Mouse (Mus musculus): ENCODE measurements around the gene Map3k19. TPM values are rescaled to one million over a fixed set of nuclear protein-coding genes. Genes with fewer than 3 reads are reported as not detected.

Gene Map3k19
- 0.06 and 0.10 TPM in 2 replicates for polyA plus RNA-seq (2012; rRNA removed)

GRCm38 (mm10) chr1:127854486-127855222 lies at the start of gene Map3k19:
TSS of gene Map3k19 (minus strand) at chr1:127855031.

GRCm38 (mm10) chr1:127868300-127869261 lies 13.8 kb upstream of the Map3k19 start, which contains the start of gene Rab3gap1:
TSS of gene Rab3gap1 (plus strand) at chr1:127868773.

DNA sequence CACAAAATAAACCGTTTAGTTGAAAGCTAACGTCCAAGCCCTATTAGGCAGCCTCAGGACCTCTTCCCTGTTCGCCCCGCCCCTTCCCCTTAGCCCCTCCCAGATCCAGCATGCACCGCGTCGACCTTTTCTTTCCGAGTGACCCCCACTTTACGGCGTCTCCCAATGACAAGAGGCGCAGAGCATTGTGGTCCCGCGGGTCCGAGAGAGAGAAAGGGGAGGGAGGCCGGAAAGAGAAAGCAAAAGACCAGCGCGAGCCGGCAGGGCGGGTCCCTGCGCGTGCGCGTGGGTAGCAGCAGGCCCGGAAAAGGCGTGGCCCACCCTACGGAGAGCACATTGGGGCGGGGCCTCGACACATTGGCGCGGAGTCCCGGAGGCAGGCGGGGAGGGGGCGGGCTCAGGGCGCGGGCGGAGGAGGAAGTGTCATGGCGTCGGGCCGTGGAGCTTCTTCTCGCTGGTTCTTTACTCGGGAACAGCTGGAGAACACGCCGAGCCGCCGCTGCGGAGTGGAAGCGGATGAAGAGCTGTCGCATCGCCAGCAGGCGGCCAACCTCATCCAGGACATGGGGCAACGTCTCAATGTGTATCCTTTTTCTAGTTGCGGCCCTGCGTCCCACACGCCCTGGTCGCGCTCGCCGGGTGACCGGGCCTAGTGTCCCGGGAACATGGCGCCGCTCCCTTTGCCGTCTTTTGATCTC lies 80.9 kb downstream of the Map3k19 start, which contains the start of gene Ccnt2:
Gene Ccnt2 (plus strand): TSS at position 362 of the 698 bp plus-strand sequence.

Other genes with a start within 250 kb of the Map3k19 start
- 24.6 and 26.8 TPM in 2 replicates for gene Tmem163, start 175.5 kb downstream of the Map3k19 start, polyA plus RNA-seq (2012; rRNA removed)
- 0.47 and 0.64 TPM in 2 replicates for gene Acmsd, start 125.6 kb downstream of the Map3k19 start, polyA plus RNA-seq (2012; rRNA removed)
- 40.6 and 76.2 TPM in 2 replicates for gene Ccnt2, start 80.9 kb downstream of the Map3k19 start, polyA plus RNA-seq (2012; rRNA removed)
- 16.6 and 17.4 TPM in 2 replicates for gene Rab3gap1, start 13.7 kb upstream of the Map3k19 start, polyA plus RNA-seq (2012; rRNA removed)
- 18.6 and 19.9 TPM in 2 replicates for gene Zranb3, start 248.0 kb upstream of the Map3k19 start, polyA plus RNA-seq (2012; rRNA removed)
- 54.0 and 74.4 TPM in 2 replicates for gene R3hdm1, start 248.3 kb upstream of the Map3k19 start, polyA plus RNA-seq (2012; rRNA removed)